Mouse (Mus musculus) testis, adult 2 months (tissue): ENCODE results near the gene Mcemp1.

Source experiments
- CTCF ChIP-seq: fragments of 200-500 bp; IDR thresholded peaks from 2 replicates; pipeline ENCODE4 v1.5.1; 2012; ENCODE audit warnings: low read depth, mild to moderate bottlenecking, inconsistent platforms, low read length, moderate library complexity; ENCODE audit not compliant: control insufficient read depth, insufficient read depth, insufficient replicate concordance
- POLR2A ChIP-seq: fragments of 200-500 bp; IDR thresholded peaks from 2 replicates; pipeline ENCODE4 v1.6.1; 2012; ENCODE audit warnings: low read depth, mild to moderate bottlenecking, inconsistent platforms, low read length, moderate library complexity; ENCODE audit not compliant: control insufficient read depth

DNA sequence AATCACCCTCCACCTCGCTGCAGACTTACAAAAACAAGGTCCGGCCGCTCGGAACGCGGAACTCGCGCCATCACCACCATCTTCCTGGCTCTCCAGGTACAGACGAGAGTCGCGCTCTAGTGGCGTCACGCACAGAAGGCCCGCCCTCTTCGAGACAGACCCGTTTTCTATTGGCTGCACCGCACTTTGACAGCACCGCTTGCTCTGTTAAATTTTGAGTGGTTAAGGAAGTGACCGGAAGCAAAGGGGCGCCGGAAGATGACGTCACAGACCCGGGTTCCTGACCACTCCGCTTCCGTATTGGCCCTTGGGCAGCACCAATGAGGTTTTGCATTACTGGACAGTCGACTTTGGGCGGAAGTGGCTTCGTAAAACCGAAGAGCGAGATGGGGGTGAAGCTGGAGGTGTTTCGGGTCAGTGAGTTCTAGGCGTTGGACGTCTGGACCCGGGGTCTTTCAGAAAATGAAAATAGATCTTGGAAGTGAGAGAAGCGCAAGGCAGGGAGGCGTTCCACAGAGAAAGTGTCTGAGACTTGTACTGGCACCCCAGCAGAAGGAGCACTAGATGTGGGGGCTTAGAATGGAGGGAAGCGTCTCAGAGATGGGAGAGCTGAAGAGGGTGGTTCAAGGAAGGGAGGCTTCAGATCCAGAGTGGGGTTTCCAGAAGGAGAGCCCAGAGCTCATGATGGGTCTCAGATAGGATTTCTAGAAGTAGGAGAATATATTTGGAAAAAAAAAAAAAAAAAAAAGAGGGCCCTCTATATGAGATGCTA is 44.2 kb upstream of the Mcemp1 start, which contains the start of the genes Xab2 and Pet100:
- TF ChIP-seq POLR2A (peak; percentile 91), CTCF (no peak)
